Mouse (Mus musculus) G1E (cell line): ENCODE results near the gene Pfpl. TPM values are rescaled to one million over a fixed set of nuclear protein-coding genes. Genes with fewer than 3 reads are reported as not detected.

Experiments
- ATAC-seq: 2 replicates; pipeline ENCODE4 v1.8.0; 2016; ENCODE audit warnings: mild to moderate bottlenecking; ENCODE audit not compliant: insufficient number of reproducible peaks, poor library complexity, low FRiP score, severe bottlenecking; ENCODE audit errors: extremely low read depth
- DNase-seq: peaks from one replicate; pipeline ENCODE4 v3.0.0; 2012; ENCODE audit warnings: low spot score
- H3K27me3 ChIP-seq: 2 replicates; pipeline ENCODE4 v1.6.1; 2012; ENCODE audit warnings: mild to moderate bottlenecking, low read length, inconsistent platforms; ENCODE audit not compliant: insufficient read depth
- H3K36me3 ChIP-seq: replicated peaks from 2 replicates; pipeline ENCODE3; 2012; ENCODE audit warnings: mild to moderate bottlenecking, inconsistent platforms
- H3K4me1 ChIP-seq: 2 replicates; pipeline ENCODE4 v1.6.1; 2012; ENCODE audit warnings: low read depth, low read length, inconsistent platforms, mixed read lengths; ENCODE audit not compliant: insufficient read depth
- H3K4me3 ChIP-seq: 2 replicates; pipeline ENCODE4 v1.5.1; 2012; ENCODE audit warnings: low read depth, mild to moderate bottlenecking, inconsistent platforms, low read length, moderate library complexity, mixed read lengths
- H3K9me3 ChIP-seq: replicated peaks from 2 replicates; pipeline ENCODE4 v1.6.1; 2012; ENCODE audit warnings: inconsistent platforms
- CTCF ChIP-seq: IDR thresholded peaks from 2 replicates; pipeline ENCODE4 v1.5.1; 2012; ENCODE audit warnings: low read depth, low read length, inconsistent platforms, mixed read lengths
- GATA1 ChIP-seq: IDR thresholded peaks from 2 replicates; pipeline ENCODE4 v1.6.1; 2012; ENCODE audit warnings: borderline replicate concordance, low read length, inconsistent platforms, mixed read lengths
- GATA2 ChIP-seq: IDR thresholded peaks from 2 replicates; pipeline ENCODE4 v1.6.1; 2012; ENCODE audit warnings: low read depth, low read length, inconsistent platforms, borderline replicate concordance
- POLR2AphosphoS5 ChIP-seq: IDR thresholded peaks from 2 replicates; pipeline ENCODE4 v1.6.1; 2012; ENCODE audit warnings: low read depth, low read length, inconsistent platforms; ENCODE audit not compliant: insufficient replicate concordance
- TAL1 ChIP-seq: conservative IDR thresholded peaks from 2 replicates; pipeline ENCODE4 v1.6.1; 2012; ENCODE audit warnings: low read depth, low read length, inconsistent platforms, mixed read lengths
- polyA plus RNA-seq: library from polyadenylated mRNA; stranded (reverse); fragments of >175 nt; gene quantifications from 2 replicates; pipeline ENCODE4 v1.2.3, GENCODE M21; 2012
- total RNA-seq, 2 experiments: library from RNA; stranded (forward) in 1 of 2; stranded (reverse) in 1 of 2; fragments of 200-1000 nt in 1 of 2; fragments of >200 nt in 1 of 2; fragmentation: Nextera tagmentation in 1 of 2; gene quantifications; 2 replicates each; pipeline ENCODE4 v1.2.3; 2014 to 2017

Pfpl gene
- total and polyA plus RNA-seq, 3 experiments, result 0.11 TPM; not detected in 2

DNA sequence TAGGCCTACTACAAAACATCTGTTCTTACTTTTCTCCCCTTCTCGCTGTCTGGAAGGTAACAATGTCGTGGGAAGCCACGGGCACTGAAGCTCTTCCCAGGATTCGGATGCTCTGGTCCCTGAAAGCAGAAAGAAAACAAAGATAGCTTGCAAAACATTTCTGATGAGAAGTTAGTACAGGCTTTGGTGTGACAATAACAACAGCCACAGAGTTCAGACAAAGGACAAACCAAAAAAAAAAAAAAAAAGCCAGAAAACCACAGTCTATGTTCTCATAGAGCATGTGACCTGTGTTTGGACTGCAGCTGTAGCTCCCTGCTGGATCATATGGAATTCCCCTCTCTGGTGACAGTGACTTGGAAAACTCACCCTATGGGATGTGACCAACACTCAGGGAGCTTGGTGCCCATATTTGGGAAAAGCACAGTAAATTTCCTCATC is 45.5 kb downstream of the Pfpl start:
- peaks cover 2% of the 10 kb centered on the region; the same call in 1 of the 2 replicates for H3K4me1 ChIP-seq
- no peak for DNase-seq
- no peak for ATAC-seq

DNA sequence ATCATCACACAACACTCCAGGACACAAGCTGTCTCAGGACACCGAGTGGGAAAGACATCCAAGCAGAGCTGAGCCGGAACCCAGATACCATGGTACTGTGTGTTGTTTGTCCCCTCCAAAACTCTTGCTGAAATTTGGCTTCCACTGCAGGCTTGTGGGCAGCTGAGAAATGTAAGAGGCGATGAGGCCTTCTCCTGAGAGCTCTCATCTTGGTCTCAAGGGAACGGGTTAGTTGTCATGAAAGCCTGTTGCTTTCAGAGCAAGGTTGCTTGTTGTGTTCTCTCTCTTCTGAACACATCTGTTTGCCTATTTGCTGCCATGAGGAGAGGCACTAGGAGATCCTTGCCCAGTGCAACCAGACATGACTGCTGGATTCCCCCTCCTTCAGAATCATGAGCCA is 46.2 kb downstream of the Pfpl start:
- H3K36me3 ChIP-seq, result no peaks in the 10 kb centered on the region

More for the DNA sequence above, 45.5 kb downstream of the Pfpl start:
- H3K9me3 ChIP-seq, result no peaks in the 10 kb centered on the region
- no peak overlapping the region for H3K4me3 ChIP-seq
- peaks cover 6% of the 10 kb centered on the region; the same call in 1 of the 2 replicates for H3K27me3 ChIP-seq
- TF ChIP-seq POLR2AphosphoS5, result no peak
- TF ChIP-seq GATA1, result no peak
- TF ChIP-seq GATA2, result no peak
- no peak for TF ChIP-seq TAL1
- no peak for TF ChIP-seq CTCF
- H3K36me3 ChIP-seq, result no peaks in the 10 kb centered on the region

DNA sequence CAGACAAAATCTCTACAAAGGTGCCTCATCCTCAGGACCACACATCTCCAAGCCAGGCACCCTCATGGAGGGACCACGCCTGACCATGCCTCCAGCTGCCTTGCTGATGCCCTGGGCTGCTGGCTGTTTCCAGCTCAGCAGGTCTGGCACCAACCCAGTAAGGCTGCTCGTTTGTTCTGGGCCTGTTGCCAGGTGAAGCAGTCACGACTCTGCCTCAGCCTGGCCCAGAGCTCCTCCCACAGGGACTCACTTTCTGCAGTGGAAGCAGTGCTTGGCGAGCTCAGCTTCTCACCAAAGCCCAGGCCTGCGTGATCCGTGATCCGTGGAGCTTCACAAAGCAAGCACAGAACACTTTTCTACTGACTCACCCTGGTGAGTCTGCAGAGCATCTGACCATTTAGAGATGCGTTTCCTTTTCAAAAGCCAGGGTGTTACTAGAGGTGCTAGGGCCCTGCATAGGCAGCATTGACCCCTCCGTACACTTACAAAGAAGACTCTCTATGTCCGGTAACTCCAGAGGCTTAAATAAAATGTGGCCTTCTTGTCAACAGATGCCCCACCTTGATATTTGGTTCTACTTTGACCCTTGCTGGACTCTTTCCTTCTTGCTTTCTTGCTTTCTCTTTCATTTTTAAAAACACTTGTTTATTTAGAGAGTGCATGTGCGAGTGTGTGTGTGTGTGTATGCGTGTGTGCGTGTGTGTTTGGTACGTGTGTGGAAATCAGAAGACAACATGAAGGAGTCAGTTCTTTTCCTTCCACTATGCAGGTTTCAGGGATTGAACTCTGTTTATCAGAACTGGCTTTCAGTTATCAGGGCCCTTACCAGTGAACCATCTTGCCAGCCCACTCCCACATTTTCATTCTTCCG is 47.9 kb downstream of the Pfpl start:
- H3K4me3 ChIP-seq, result no peak overlapping the region

More for the DNA sequence above, 46.2 kb downstream of the Pfpl start:
- TF ChIP-seq TAL1 (no peak), GATA1 (no peak), GATA2 (no peak), CTCF (no peak), POLR2AphosphoS5 (no peak)
- no peaks in the 10 kb centered on the region for H3K9me3 ChIP-seq
- ATAC-seq, result no peak
- no peak for DNase-seq
- H3K4me3 ChIP-seq, result no peak overlapping the region
- peaks cover 8% of the 10 kb centered on the region for H3K27me3 ChIP-seq
- H3K4me1 ChIP-seq, result peaks cover 2% of the 10 kb centered on the region; the same call in 1 of the 2 replicates

DNA sequence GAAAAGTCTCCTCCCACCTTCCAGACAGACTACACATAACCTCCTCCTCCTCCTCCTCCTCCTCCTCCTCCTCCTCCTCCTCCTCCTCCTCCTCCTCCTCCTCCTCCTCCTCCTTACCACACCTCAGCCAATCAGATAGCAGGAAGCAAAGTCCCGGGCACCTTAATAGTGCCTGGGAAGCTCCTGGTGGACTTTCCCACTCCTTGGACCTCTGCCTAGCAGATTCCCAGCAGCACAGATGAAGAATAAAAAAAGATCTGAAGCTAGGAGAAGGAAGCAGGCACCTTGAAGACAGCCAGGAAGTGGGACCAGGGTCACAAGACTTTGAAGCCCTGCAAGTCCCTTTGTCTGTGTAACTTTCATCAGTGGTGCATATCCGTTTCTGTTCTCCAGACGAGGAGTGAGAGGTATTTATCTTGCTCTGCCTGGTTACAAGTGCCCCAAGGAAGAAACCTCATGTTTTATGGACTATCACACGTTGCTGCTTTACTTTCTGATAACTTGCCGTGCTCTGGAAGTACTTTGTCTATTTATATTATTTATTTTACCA is 49.1 kb downstream of the Pfpl start:
- DNase-seq, result no peak
- Histone ChIP-seq H3K9me3 (no peaks in the 10 kb centered on the region), H3K4me3 (no peak overlapping the region), H3K36me3 (no peaks in the 10 kb centered on the region), H3K4me1 (peaks cover 2% of the 10 kb centered on the region; the same call in 1 of the 2 replicates), H3K27me3 (peaks cover 8% of the 10 kb centered on the region)
- ATAC-seq, result no peak
- no peak for TF ChIP-seq TAL1
- TF ChIP-seq POLR2AphosphoS5, result no peak
- TF ChIP-seq GATA1, result no peak
- TF ChIP-seq GATA2, result no peak
- no peak for TF ChIP-seq CTCF

More for the DNA sequence above, 47.9 kb downstream of the Pfpl start:
- H3K27me3 ChIP-seq, result peaks cover 8% of the 10 kb centered on the region
- no peaks in the 10 kb centered on the region for H3K9me3 ChIP-seq
- no peak for TF ChIP-seq GATA2
- no peak for DNase-seq
- ATAC-seq, result no peak
- H3K4me1 ChIP-seq, result peaks cover 2% of the 10 kb centered on the region; the same call in 1 of the 2 replicates
- H3K36me3 ChIP-seq, result no peaks in the 10 kb centered on the region

DNA sequence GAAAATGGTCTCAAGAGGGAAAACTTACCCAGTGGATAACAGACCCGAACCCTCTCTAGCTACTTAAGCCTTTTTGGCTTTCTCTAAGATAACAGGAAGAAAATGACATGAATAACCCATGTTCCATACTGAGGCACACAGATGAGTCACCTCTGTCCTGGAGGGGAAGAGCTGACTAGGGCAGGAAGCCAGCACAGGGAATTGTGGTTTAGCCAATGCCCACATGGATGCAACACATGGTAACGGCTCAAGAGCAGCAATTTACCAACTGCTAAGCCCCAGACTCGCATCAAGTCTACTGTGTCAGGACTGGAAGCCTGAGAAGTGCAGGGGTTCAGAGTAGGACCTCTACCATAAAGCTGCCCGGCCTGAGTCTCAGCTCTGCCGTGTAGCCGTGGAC is 50.7 kb downstream of the Pfpl start:
- H3K9me3 ChIP-seq, result no peaks in the 10 kb centered on the region
- no peak for ATAC-seq
- H3K27me3 ChIP-seq, result peaks cover 8% of the 10 kb centered on the region
- TF ChIP-seq CTCF (no peak), TAL1 (no peak), GATA1 (no peak), GATA2 (no peak)
- peaks cover 2% of the 10 kb centered on the region; the same call in 1 of the 2 replicates for H3K4me1 ChIP-seq
- no peak overlapping the region for H3K4me3 ChIP-seq
- no peak for DNase-seq
- H3K36me3 ChIP-seq, result no peaks in the 10 kb centered on the region

Other genes starting within 250 kb of the Pfpl start
- not detected in 2 replicates for gene Olfr1431, start 227.3 kb upstream of the Pfpl start, total RNA-seq (2014; fragmentation: Nextera tagmentation)
- gene Olfr1431, start 227.3 kb upstream of the Pfpl start, total RNA-seq (2017), result 0.12 and 0.16 TPM in 2 replicates
- not detected in 2 replicates for gene Olfr1431, start 227.3 kb upstream of the Pfpl start, polyA plus RNA-seq
- not detected in 2 replicates for gene Olfr1432, start 195.3 kb upstream of the Pfpl start, total RNA-seq (2014; fragmentation: Nextera tagmentation)
- 0.12 and 0.38 TPM in 2 replicates for gene Olfr1432, start 195.3 kb upstream of the Pfpl start, total RNA-seq (2017)
- not detected in 2 replicates for gene Olfr1432, start 195.3 kb upstream of the Pfpl start, polyA plus RNA-seq
- not detected in 2 replicates for gene Olfr262, start 186.2 kb upstream of the Pfpl start, total RNA-seq (2014; fragmentation: Nextera tagmentation)
- gene Olfr262, start 186.2 kb upstream of the Pfpl start, total RNA-seq (2017), result 0.11 TPM in 1 of 2 replicates, not detected in the other
- not detected in 2 replicates for gene Olfr262, start 186.2 kb upstream of the Pfpl start, polyA plus RNA-seq
- gene Olfr235, start 166.9 kb upstream of the Pfpl start, total RNA-seq (2014; fragmentation: Nextera tagmentation), result not detected in 2 replicates
- gene Olfr235, start 166.9 kb upstream of the Pfpl start, total RNA-seq (2017), result 0.06 and 0.22 TPM in 2 replicates
- not detected in 2 replicates for gene Olfr235, start 166.9 kb upstream of the Pfpl start, polyA plus RNA-seq
- not detected in 2 replicates for gene Olfr1434, start 148.1 kb upstream of the Pfpl start, total RNA-seq (2014; fragmentation: Nextera tagmentation)
- gene Olfr1434, start 148.1 kb upstream of the Pfpl start, total RNA-seq (2017), result 0.05 and 0.06 TPM in 2 replicates
- not detected in 2 replicates for gene Olfr1434, start 148.1 kb upstream of the Pfpl start, polyA plus RNA-seq
- not detected in 2 replicates for gene Olfr1436, start 128.8 kb upstream of the Pfpl start, total RNA-seq (2014; fragmentation: Nextera tagmentation)
- gene Olfr1436, start 128.8 kb upstream of the Pfpl start, total RNA-seq (2017), result 0.22 TPM in 1 of 2 replicates, not detected in the other
- gene Olfr1436, start 128.8 kb upstream of the Pfpl start, polyA plus RNA-seq, result not detected in 2 replicates
- gene Olfr1437, start 102.8 kb upstream of the Pfpl start, total RNA-seq (2014; fragmentation: Nextera tagmentation), result not detected in 2 replicates
- 0.17 and 0.27 TPM in 2 replicates for gene Olfr1437, start 102.8 kb upstream of the Pfpl start, total RNA-seq (2017)
- not detected in 2 replicates for gene Olfr1437, start 102.8 kb upstream of the Pfpl start, polyA plus RNA-seq
- gene Olfr1438-ps1, start 92.0 kb upstream of the Pfpl start, total RNA-seq (2014; fragmentation: Nextera tagmentation), result not detected in 2 replicates
- 0.06 and 0.11 TPM in 2 replicates for gene Olfr1438-ps1, start 92.0 kb upstream of the Pfpl start, total RNA-seq (2017)
- not detected in 2 replicates for gene Olfr1438-ps1, start 92.0 kb upstream of the Pfpl start, polyA plus RNA-seq
- gene Olfr1440, start 40.6 kb upstream of the Pfpl start, total RNA-seq (2014; fragmentation: Nextera tagmentation), result not detected in 2 replicates
- 0.06 and 0.16 TPM in 2 replicates for gene Olfr1440, start 40.6 kb upstream of the Pfpl start, total RNA-seq (2017)
- gene Olfr1440, start 40.6 kb upstream of the Pfpl start, polyA plus RNA-seq, result not detected in 2 replicates
- gene Olfr1441, start 10.5 kb upstream of the Pfpl start, total RNA-seq (2014; fragmentation: Nextera tagmentation), result not detected in 2 replicates
- 0.11 and 0.12 TPM in 2 replicates for gene Olfr1441, start 10.5 kb upstream of the Pfpl start, total RNA-seq (2017)
- gene Olfr1441, start 10.5 kb upstream of the Pfpl start, polyA plus RNA-seq, result not detected in 2 replicates
- not detected in 2 replicates for gene Mpeg1, start 32.9 kb downstream of the Pfpl start, total RNA-seq (2014; fragmentation: Nextera tagmentation)
- gene Mpeg1, start 32.9 kb downstream of the Pfpl start, total RNA-seq (2017), result 0.06 and 0.22 TPM in 2 replicates
- gene Mpeg1, start 32.9 kb downstream of the Pfpl start, polyA plus RNA-seq, result not detected in 2 replicates
- gene Dtx4, start 73.5 kb downstream of the Pfpl start, total RNA-seq (2014; fragmentation: Nextera tagmentation), result not detected in 2 replicates
- gene Dtx4, start 73.5 kb downstream of the Pfpl start, total RNA-seq (2017), result 0.06 and 0.27 TPM in 2 replicates
- not detected in 2 replicates for gene Dtx4, start 73.5 kb downstream of the Pfpl start, polyA plus RNA-seq
- gene Fam111a, start 117.8 kb downstream of the Pfpl start, total RNA-seq (2014; fragmentation: Nextera tagmentation), result 45.3 TPM in 1 of 2 replicates, not detected in the other
- gene Fam111a, start 117.8 kb downstream of the Pfpl start, total RNA-seq (2017), result 1.2 and 1.9 TPM in 2 replicates
- 0.02 TPM in 1 of 2 replicates, not detected in the other for gene Fam111a, start 117.8 kb downstream of the Pfpl start, polyA plus RNA-seq
- not detected in 2 replicates for gene Gm4952, start 172.1 kb downstream of the Pfpl start, total RNA-seq (2014; fragmentation: Nextera tagmentation)
- 0.11 TPM in 1 of 2 replicates, not detected in the other for gene Gm4952, start 172.1 kb downstream of the Pfpl start, total RNA-seq (2017)
- not detected in 2 replicates for gene Gm4952, start 172.1 kb downstream of the Pfpl start, polyA plus RNA-seq
- not detected in 2 replicates for gene Glyat, start 205.4 kb downstream of the Pfpl start, total RNA-seq (2014; fragmentation: Nextera tagmentation)
- gene Glyat, start 205.4 kb downstream of the Pfpl start, total RNA-seq (2017), result 0.11 and 0.12 TPM in 2 replicates
- gene Glyat, start 205.4 kb downstream of the Pfpl start, polyA plus RNA-seq, result not detected in 2 replicates
- gene Olfr1442, start 242.5 kb downstream of the Pfpl start, total RNA-seq (2014; fragmentation: Nextera tagmentation), result not detected in 2 replicates
- 0.05 and 0.06 TPM in 2 replicates for gene Olfr1442, start 242.5 kb downstream of the Pfpl start, total RNA-seq (2017)
- not detected in 2 replicates for gene Olfr1442, start 242.5 kb downstream of the Pfpl start, polyA plus RNA-seq